Mouse (Mus musculus) macrophage (primary cell): ENCODE measurements around the gene Xpnpep1. TPM values are rescaled to one million over a fixed set of nuclear protein-coding genes. Genes with fewer than 3 reads are reported as not detected.

Experiments
- H3K27ac ChIP-seq: fragments of 350-480 bp; formaldehyde crosslinking; 2 replicates; pipeline ENCODE4 v1.9.0; 2021
- H3K36me3 ChIP-seq: fragments of 350-480 bp; formaldehyde crosslinking; 2 replicates; pipeline ENCODE4 v1.9.0; 2021; ENCODE audit errors: inconsistent target
- H3K4me3 ChIP-seq: fragments of 350-480 bp; formaldehyde crosslinking; 2 replicates; pipeline ENCODE4 v1.9.0; 2021; ENCODE audit errors: inconsistent target
- H3K79me2 ChIP-seq: fragments of 350-480 bp; formaldehyde crosslinking; 2 replicates; pipeline ENCODE4 v1.9.0; 2021; ENCODE audit errors: inconsistent target
- WGBS: methylation state at CpG from one replicate; pipeline ENCODE4 v1.1.7; 2026; ENCODE audit warnings: inconsistent platforms; ENCODE audit not compliant: missing documents; 5-methylcytosine and 5-hydroxymethylcytosine counted together
- polyA plus RNA-seq: library from polyadenylated mRNA; stranded (reverse); fragments of 250-400 nt; gene quantifications from 3 replicates; pipeline ENCODE4 v1.2.4, GENCODE M21; 2018; ENCODE audit warnings: inconsistent platforms

Gene Xpnpep1
- polyA plus RNA-seq, 1 experiment from 2014 or later = 48.5 TPM

- no peak overlapping the region for H3K27ac ChIP-seq
- WGBS = 93% methylated on average over 16 of the region's 16 CpGs
- no peak overlapping the region for H3K4me3 ChIP-seq
- no peaks in the 10 kb centered on the region for H3K36me3 ChIP-seq
- no peaks in the 10 kb centered on the region for H3K79me2 ChIP-seq
These were observed 13.3 kb upstream of the Xpnpep1 start for GRCm38 (mm10) chr19:53053355-53053754.

- Histone ChIP-seq H3K4me3 (no peak overlapping the region), H3K36me3 (no peaks in the 10 kb centered on the region), H3K79me2 (no peaks in the 10 kb centered on the region), H3K27ac (no peak overlapping the region)
- 68% methylated on average over 19 of the region's 19 CpGs for WGBS
These were observed 12.1 kb upstream of the Xpnpep1 start for GRCm38 (mm10) chr19:53052031-53052670.

- Histone ChIP-seq H3K27ac (no peak overlapping the region), H3K4me3 (no peak overlapping the region), H3K79me2 (no peaks in the 10 kb centered on the region), H3K36me3 (no peaks in the 10 kb centered on the region)
- WGBS = 91% methylated on average over 18 of the region's 18 CpGs
These were observed 11.4 kb upstream of the Xpnpep1 start for GRCm38 (mm10) chr19:53051288-53051985.

- 69% methylated on average over 3 of the region's 3 CpGs for WGBS
- no peak overlapping the region for H3K4me3 ChIP-seq
- H3K27ac ChIP-seq = no peak overlapping the region
- H3K36me3 ChIP-seq = no peaks in the 10 kb centered on the region
- H3K79me2 ChIP-seq = no peaks in the 10 kb centered on the region
These were observed 10.1 kb upstream of the Xpnpep1 start for GRCm38 (mm10) chr19:53050100-53050499.

- WGBS = 85% methylated on average over 5 of the region's 5 CpGs
- H3K4me3 ChIP-seq = no peak overlapping the region
These were observed 7.2 kb upstream of the Xpnpep1 start for GRCm38 (mm10) chr19:53047208-53047607.

GRCm38 (mm10) chr19:53043423-53044125, 3.6 kb upstream of the Xpnpep1 start:
- H3K79me2 ChIP-seq = no peaks in the 10 kb centered on the region
- no peak overlapping the region for H3K27ac ChIP-seq
- no peak overlapping the region for H3K4me3 ChIP-seq
- WGBS = 92% methylated on average over 12 of the region's 13 CpGs
- H3K36me3 ChIP-seq = no peaks in the 10 kb centered on the region

More at GRCm38 (mm10) chr19:53047208-53047607, 7.2 kb upstream of the Xpnpep1 start:
- Histone ChIP-seq H3K27ac (no peak overlapping the region), H3K36me3 (no peaks in the 10 kb centered on the region), H3K79me2 (no peaks in the 10 kb centered on the region)

GRCm38 (mm10) chr19:53041570-53041969, 1.6 kb upstream of the Xpnpep1 start:
- no peak overlapping the region for H3K27ac ChIP-seq
- no peaks in the 10 kb centered on the region for H3K36me3 ChIP-seq
- peaks cover 15% of the 10 kb centered on the region for H3K79me2 ChIP-seq
- 79% methylated on average over 4 of the region's 4 CpGs for WGBS
- H3K4me3 ChIP-seq = no peak overlapping the region

- no peak overlapping the region for H3K27ac ChIP-seq
- H3K4me3 ChIP-seq = no peak overlapping the region
- H3K36me3 ChIP-seq = no peaks in the 10 kb centered on the region
- peaks cover 19% of the 10 kb centered on the region for H3K79me2 ChIP-seq
- 83% methylated on average over 5 of the region's 5 CpGs for WGBS
These were observed 1.1 kb upstream of the Xpnpep1 start for GRCm38 (mm10) chr19:53041133-53041510.

GRCm38 (mm10) chr19:53039090-53039489, 924 bp downstream of the Xpnpep1 start:
- Histone ChIP-seq H3K27ac (0 out of 2 replicates have a peak overlapping the region, but pooled peaks have one; percentile 8), H3K79me2 (peaks cover 40% of the 10 kb centered on the region), H3K36me3 (no peaks in the 10 kb centered on the region), H3K4me3 (no peak overlapping the region; the same call in 1 of the 2 replicates)
- 62% methylated on average over 11 of the region's 11 CpGs for WGBS

- Histone ChIP-seq H3K36me3 (no peaks in the 10 kb centered on the region), H3K27ac (0 out of 2 replicates have a peak overlapping the region, but pooled peaks have one; percentile 8), H3K79me2 (peaks cover 46% of the 10 kb centered on the region), H3K4me3 (no peak overlapping the region; the same call in 1 of the 2 replicates)
- under 1% methylated on average over 39 of the region's 39 CpGs for WGBS
These were observed 1.5 kb downstream of the Xpnpep1 start for GRCm38 (mm10) chr19:53038435-53038938.

GRCm38 (mm10) chr19:53037925-53038419, 2.0 kb downstream of the Xpnpep1 start:
- Histone ChIP-seq H3K27ac (peak overlapping the region; percentile 45), H3K4me3 (peak overlapping the region; percentile 84), H3K79me2 (peaks cover 51% of the 10 kb centered on the region), H3K36me3 (no peaks in the 10 kb centered on the region)
- under 1% methylated on average over 27 of the region's 28 CpGs for WGBS

- Histone ChIP-seq H3K27ac (no peak overlapping the region), H3K79me2 (peaks cover 97% of the 10 kb centered on the region), H3K36me3 (peaks cover 18% of the 10 kb centered on the region; the same call in 1 of the 2 replicates), H3K4me3 (no peak overlapping the region)
- 95% methylated on average over 10 of the region's 10 CpGs for WGBS
These were observed 6.7 kb downstream of the Xpnpep1 start for GRCm38 (mm10) chr19:53033159-53033943.

GRCm38 (mm10) chr19:53032647-53033046, 7.4 kb downstream of the Xpnpep1 start:
- Histone ChIP-seq H3K79me2 (peaks cover 100% of the 10 kb centered on the region), H3K4me3 (no peak overlapping the region), H3K36me3 (peaks cover 18% of the 10 kb centered on the region; the same call in 1 of the 2 replicates), H3K27ac (no peak overlapping the region)
- 100% methylated on average over 3 of the region's 3 CpGs for WGBS

GRCm38 (mm10) chr19:53031957-53032371, 8.1 kb downstream of the Xpnpep1 start:
- H3K36me3 ChIP-seq = peaks cover 21% of the 10 kb centered on the region; the same call in 1 of the 2 replicates
- no peak overlapping the region for H3K4me3 ChIP-seq
- H3K27ac ChIP-seq = no peak overlapping the region
- 30% methylated on average over 5 of the region's 8 CpGs for WGBS
- H3K79me2 ChIP-seq = peaks cover 100% of the 10 kb centered on the region
